Mouse (Mus musculus) forebrain, postnatal 0 days (tissue): ENCODE results near the gene Rab4b. TPM values are rescaled to one million over a fixed set of nuclear protein-coding genes. Genes with fewer than 3 reads are reported as not detected.

Experiments used
- ATAC-seq: fragments of 200-750 bp; cut with Nextera tagmentation; 2 replicates; pipeline ENCODE4 v1.8.0; 2017; ENCODE audit warnings: mild to moderate bottlenecking, moderate library complexity
- DNase-seq: peaks from one replicate; pipeline ENCODE4 v3.0.0-alpha.2; 2015
- H3K27ac ChIP-seq: fragments of 300-500 bp; sonication (generic); 2 replicates; pipeline ENCODE4 v1.5.1; 2014; ENCODE audit warnings: low read depth, mild to moderate bottlenecking, antibody characterized with exemption, low read length, moderate library complexity, mixed read lengths
- H3K27me3 ChIP-seq: fragments of 300-500 bp; sonication (generic); 2 replicates; pipeline ENCODE4 v1.6.1; 2014; ENCODE audit warnings: mild to moderate bottlenecking, low read length, mixed read lengths; ENCODE audit not compliant: insufficient read depth
- H3K36me3 ChIP-seq: fragments of 300-500 bp; sonication (generic); 2 replicates; pipeline ENCODE4 v1.6.1; 2014; ENCODE audit warnings: mild to moderate bottlenecking, moderate library complexity; ENCODE audit not compliant: insufficient read depth
- H3K4me1 ChIP-seq: fragments of 300-500 bp; sonication (generic); 2 replicates; pipeline ENCODE4 v1.6.1; 2014; ENCODE audit warnings: antibody characterized with exemption; ENCODE audit not compliant: insufficient read depth
- H3K4me2 ChIP-seq: fragments of 300-500 bp; sonication (generic); 2 replicates; pipeline ENCODE4 v1.6.1; 2014; ENCODE audit warnings: low read depth, mild to moderate bottlenecking, moderate library complexity
- H3K4me3 ChIP-seq: fragments of 300-500 bp; sonication (generic); 2 replicates; pipeline ENCODE4 v1.5.1; 2014; ENCODE audit warnings: low read depth, low read length, mixed read lengths
- H3K9ac ChIP-seq: fragments of 300-500 bp; sonication (generic); 2 replicates; pipeline ENCODE4 v1.6.1; 2014; ENCODE audit warnings: mild to moderate bottlenecking
- H3K9me3 ChIP-seq: fragments of 300-500 bp; sonication (generic); 2 replicates; pipeline ENCODE4 v1.6.1; 2016; ENCODE audit warnings: low read length
- CTCF ChIP-seq: sonication (generic); IDR thresholded peaks from 2 replicates; pipeline ENCODE4 v1.5.1; 2016; ENCODE audit warnings: antibody characterized with exemption, control low read depth, low read depth
- WGBS: fragments of 180-500 bp; shearing (Covaris S2); extraction: QIAGEN DNeasy Blood & Tissue Kit; methylation state at CpG from one replicate; pipeline ENCODE4 v1.1.7; 2014; 5-methylcytosine and 5-hydroxymethylcytosine counted together
- polyA plus RNA-seq: library from polyadenylated mRNA; unstranded; fragments of >200 nt; fragmentation: Nextera tagmentation; extraction: Ambion mirVana; gene quantifications from 2 replicates; pipeline ENCODE4 v1.2.1, GENCODE M21; 2015
- total RNA-seq: library from RNA; depleted of rRNA; stranded (reverse); fragments of >200 nt; gene quantifications from 2 replicates; pipeline ENCODE4 v1.2.3, GENCODE M21; 2014

Rab4b gene
- total and polyA plus RNA-seq, 2 experiments from 2014 or later: 66.8 to 125 TPM

DNA sequence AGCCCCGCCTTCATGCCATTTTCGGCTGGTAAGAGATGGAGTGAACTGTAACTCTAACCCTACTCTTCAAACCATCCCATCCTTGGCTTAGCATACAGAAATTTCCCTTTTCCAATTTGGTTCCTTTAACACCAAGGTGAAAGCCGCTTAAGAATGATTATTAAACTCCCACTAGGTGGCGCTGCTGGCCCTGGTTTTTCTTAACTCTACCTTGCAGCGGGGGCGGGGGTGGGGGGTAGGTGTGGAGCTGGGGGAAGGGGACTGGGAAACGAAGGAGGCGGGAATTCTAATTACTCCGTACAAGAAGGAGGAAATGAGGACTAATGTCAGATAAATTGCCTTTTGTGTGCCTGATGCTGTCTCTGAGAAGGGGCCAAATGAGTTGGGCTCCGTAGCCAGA is 46.1 kb downstream of the Rab4b start:
- Histone ChIP-seq H3K4me2 (0 out of 2 replicates have a peak overlapping the region, but pooled peaks have one; percentile 11), H3K4me1 (no peaks in the 10 kb centered on the region), H3K36me3 (no peaks in the 10 kb centered on the region), H3K27ac (no peak overlapping the region), H3K9me3 (no peaks in the 10 kb centered on the region), H3K9ac (no peak overlapping the region), H3K4me3 (no peak overlapping the region), H3K27me3 (no peaks in the 10 kb centered on the region)
- DNase-seq (peak; percentile 64), ATAC-seq (peak; percentile 45; the same call in 1 of the 2 replicates)
- 13% methylated on average over 10 of the region's 10 CpGs for WGBS
- TF ChIP-seq CTCF: peak; percentile 50

DNA sequence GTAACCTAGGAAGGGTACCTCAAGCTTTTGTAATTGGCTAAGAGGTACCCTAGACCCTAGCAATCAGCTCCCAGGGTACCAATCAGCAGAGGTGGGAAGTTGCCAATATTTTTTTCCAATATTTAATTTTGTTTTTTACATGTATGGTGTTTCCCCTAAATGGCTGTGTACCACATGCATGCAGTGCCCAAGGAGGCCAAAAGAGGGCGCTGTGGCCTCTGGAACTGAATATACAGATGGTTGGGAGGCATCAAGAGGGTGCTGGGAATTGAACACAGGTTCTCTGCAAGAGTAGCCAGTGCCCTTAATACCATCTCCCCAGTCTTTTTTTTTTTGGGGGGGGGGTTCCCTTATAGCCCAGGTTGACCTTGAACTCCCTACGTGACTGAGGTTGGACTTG is 47.3 kb downstream of the Rab4b start:
- Histone ChIP-seq H3K36me3 (no peaks in the 10 kb centered on the region), H3K4me3 (no peak overlapping the region), H3K9me3 (no peaks in the 10 kb centered on the region), H3K27ac (no peak overlapping the region), H3K9ac (no peak overlapping the region), H3K27me3 (no peaks in the 10 kb centered on the region), H3K4me2 (no peak overlapping the region), H3K4me1 (no peaks in the 10 kb centered on the region)
- ATAC-seq (no peak), DNase-seq (no peak)
- WGBS: 64% methylated on average over 2 of the region's 2 CpGs
- TF ChIP-seq CTCF: no peak

DNA sequence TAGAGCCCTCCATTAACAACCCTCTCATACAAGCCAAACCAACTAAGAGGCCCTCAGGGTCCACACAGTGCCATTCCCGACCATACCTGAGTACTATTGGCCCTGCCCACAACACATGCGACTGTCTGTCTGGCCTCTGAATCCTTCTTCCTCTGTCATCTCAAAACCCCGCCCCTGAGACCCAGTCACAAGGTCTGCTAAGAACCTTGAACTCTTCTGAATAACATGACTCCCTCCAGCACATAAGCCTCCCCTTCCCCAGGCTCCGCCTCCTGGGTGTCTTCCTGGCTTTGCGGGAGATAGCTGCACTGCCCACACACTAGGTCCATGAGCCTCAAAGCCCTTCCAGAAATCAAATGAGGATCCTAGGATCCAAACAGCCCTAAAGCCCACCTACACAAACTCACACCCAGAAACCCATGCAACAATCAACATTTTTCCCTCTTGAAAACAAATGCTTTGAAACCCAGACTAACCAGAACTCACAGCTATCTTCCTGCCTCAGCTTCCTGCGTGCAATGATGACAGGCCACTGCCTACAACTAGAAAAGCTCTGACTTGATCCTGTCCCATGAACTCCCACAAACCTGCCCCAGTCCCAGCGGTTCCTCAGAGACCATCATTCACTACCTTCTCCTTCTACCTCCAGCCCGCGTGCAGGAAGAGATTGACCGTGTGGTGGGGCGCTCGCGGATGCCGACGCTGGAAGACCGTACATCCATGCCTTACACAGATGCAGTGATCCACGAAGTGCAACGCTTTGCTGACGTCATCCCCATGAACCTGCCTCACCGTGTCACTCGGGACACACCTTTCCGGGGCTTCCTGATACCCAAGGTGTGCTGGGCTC is 48.0 kb downstream of the Rab4b start:
- no peak for ATAC-seq
- TF ChIP-seq CTCF: no peak
- no peak overlapping the region for H3K4me2 ChIP-seq
- H3K36me3 ChIP-seq: no peaks in the 10 kb centered on the region
- no peak overlapping the region for H3K27ac ChIP-seq
- no peak overlapping the region for H3K9ac ChIP-seq
- no peak for DNase-seq
- no peaks in the 10 kb centered on the region for H3K4me1 ChIP-seq
- 92% methylated on average over 22 of the region's 22 CpGs for WGBS
- no peaks in the 10 kb centered on the region for H3K27me3 ChIP-seq
- no peak overlapping the region for H3K4me3 ChIP-seq
- H3K9me3 ChIP-seq: no peaks in the 10 kb centered on the region

DNA sequence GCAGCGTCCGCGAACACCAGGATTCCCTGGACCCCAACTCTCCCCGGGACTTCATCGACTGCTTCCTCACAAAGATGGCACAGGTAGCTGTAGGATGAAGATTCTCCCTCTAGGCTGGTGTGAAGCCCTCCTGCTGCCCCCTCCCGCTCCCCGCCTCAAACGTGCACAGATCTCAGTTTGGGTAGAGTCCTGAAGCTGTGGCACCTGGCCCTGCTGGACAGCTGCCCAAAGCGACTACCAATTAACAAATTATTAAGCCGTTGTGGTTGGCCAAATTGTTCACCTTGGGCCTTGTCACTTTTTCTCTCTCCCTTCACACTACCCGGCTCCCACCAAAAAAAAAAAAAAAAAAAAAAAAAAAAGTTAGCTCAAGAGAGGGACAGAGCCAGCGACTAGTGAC is 48.9 kb downstream of the Rab4b start:
- Histone ChIP-seq H3K9me3 (no peaks in the 10 kb centered on the region), H3K9ac (no peak overlapping the region), H3K4me1 (no peaks in the 10 kb centered on the region), H3K36me3 (no peaks in the 10 kb centered on the region), H3K27me3 (no peaks in the 10 kb centered on the region), H3K4me3 (no peak overlapping the region), H3K4me2 (no peak overlapping the region), H3K27ac (no peak overlapping the region)
- DNase-seq (no peak), ATAC-seq (no peak)
- 83% methylated on average over 12 of the region's 12 CpGs for WGBS
- TF ChIP-seq CTCF: no peak

DNA sequence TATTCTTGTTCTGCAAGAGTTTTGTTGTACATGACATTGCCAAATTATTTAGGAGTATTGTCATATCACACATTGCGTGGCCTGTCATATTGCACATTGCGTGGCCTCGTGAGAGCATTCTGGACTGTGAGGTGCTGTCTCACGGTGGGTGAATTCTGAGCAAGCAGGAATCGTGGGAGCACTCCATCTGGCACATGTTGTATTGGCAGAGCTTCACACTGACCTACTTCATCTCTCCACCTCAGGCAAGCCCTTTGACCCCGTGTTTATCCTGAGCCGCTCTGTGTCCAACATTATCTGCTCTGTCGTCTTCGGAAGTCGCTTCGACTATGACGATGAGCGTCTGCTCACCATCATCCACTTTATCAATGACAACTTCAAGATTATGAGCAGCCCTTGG is 49.8 kb downstream of the Rab4b start:
- no peaks in the 10 kb centered on the region for H3K9me3 ChIP-seq
- no peak overlapping the region for H3K4me3 ChIP-seq
- no peak for TF ChIP-seq CTCF
- H3K4me1 ChIP-seq: no peaks in the 10 kb centered on the region
- ATAC-seq (no peak), DNase-seq (no peak)
- H3K27ac ChIP-seq: no peak overlapping the region
- no peaks in the 10 kb centered on the region for H3K27me3 ChIP-seq
- WGBS: 90% methylated on average over 13 of the region's 13 CpGs
- no peak overlapping the region for H3K4me2 ChIP-seq
- no peak overlapping the region for H3K9ac ChIP-seq
- no peaks in the 10 kb centered on the region for H3K36me3 ChIP-seq

DNA sequence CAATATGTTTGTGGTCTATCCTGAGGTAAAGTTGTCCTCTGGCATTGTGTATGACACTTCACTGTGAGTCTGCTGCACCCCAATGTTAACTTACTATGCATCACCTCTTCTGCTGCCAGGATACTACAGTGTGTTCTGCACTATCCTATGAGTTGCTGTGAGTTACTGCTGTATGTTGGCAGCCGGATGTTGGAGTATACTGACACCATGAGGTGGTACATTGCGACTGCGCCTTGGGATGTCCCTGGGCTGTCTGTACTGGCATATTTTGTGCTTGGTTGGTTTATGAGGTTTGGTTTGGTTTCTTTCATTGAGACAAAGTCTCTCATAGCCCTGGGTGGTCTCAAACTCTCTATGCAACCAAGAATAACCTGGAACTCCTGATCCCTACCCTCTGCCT is 50.5 kb downstream of the Rab4b start:
- DNase-seq (peak; percentile 45), ATAC-seq (peak; percentile 75)
- peak; percentile 70 for TF ChIP-seq CTCF

DNA sequence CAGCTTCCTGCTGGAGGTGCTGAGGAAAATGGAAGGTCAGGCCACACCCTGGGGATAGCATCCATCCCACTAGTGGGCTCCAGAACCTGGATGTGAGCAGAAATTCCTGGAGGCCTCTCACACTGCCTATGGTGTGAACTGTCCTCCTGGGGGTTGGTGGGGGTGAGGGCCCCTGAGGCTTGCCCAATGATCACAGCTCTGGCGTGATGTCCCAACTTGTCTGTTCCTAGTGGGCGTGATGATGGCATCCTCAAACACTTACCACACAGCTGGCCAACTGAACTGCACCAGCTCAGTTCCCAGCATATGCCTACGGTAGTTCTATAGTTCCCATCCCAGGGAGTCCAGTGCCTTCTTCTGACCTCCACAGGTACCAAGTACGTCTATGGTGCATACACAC is 53.7 kb downstream of the Rab4b start:
- no peak overlapping the region for H3K4me3 ChIP-seq
- H3K4me2 ChIP-seq: no peak overlapping the region
- no peaks in the 10 kb centered on the region for H3K4me1 ChIP-seq
- no peak overlapping the region for H3K9ac ChIP-seq
- DNase-seq: no peak
- no peaks in the 10 kb centered on the region for H3K27me3 ChIP-seq
- TF ChIP-seq CTCF: no peak
- WGBS: 82% methylated on average over 4 of the region's 4 CpGs
- no peaks in the 10 kb centered on the region for H3K36me3 ChIP-seq
- no peak overlapping the region for H3K27ac ChIP-seq
- no peak for ATAC-seq
- no peaks in the 10 kb centered on the region for H3K9me3 ChIP-seq

More for the DNA sequence above, 50.5 kb downstream of the Rab4b start:
- WGBS: 59% methylated on average over 3 of the region's 3 CpGs
- Histone ChIP-seq H3K4me1 (no peaks in the 10 kb centered on the region), H3K4me3 (no peak overlapping the region), H3K4me2 (no peak overlapping the region), H3K27me3 (no peaks in the 10 kb centered on the region), H3K9me3 (no peaks in the 10 kb centered on the region), H3K27ac (no peak overlapping the region), H3K9ac (no peak overlapping the region), H3K36me3 (no peaks in the 10 kb centered on the region)
